Mouse (Mus musculus): ENCODE measurements around the gene 1700012B07Rik. TPM values are rescaled to one million over a fixed set of nuclear protein-coding genes. Genes with fewer than 3 reads are reported as not detected.

The 1700012B07Rik gene
- total and polyA plus RNA-seq, 3 experiments: not detected

DNA sequence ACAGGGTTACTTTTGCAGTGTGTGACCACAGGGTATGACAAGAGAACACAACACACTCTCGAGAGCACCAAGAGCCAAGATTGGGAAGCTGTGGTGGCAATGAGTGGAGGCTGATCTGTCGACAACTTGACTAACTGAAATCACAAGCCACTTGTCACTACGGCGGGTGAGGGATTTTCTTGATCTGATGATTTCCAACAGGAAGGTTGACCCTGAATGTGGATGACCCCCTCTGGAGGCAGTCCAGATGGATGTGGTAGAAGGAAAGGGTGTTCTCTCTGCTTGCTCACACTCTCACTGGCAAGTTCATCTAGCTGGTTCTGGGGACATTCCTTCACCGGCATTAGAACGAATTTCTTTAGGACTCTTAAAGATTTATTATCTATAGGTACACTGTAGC, 30.3 kb downstream of the 1700012B07Rik start:
- no peaks in the 10 kb centered on the region for H3K79me2 ChIP-seq (ENCODE audit: control insufficient read depth, insufficient read depth, low read length, poor library complexity)
- H3K27me3 ChIP-seq (ENCODE audit: control insufficient read depth in 1 of 2, insufficient read depth in 2 of 2, low read length in 2 of 2): no peaks in the 10 kb centered on the region
- no peak overlapping the region for H3K27ac ChIP-seq (ENCODE audit: control insufficient read depth, low read depth, low read length)
- DNase-seq (ENCODE audit: low read depth, low spot score): no peak
- TF ChIP-seq TCF12 (IDR thresholded peaks at IDR 0.05; ENCODE audit: low read depth, low read length): no peak
- TF ChIP-seq CHD1 (IDR thresholded peaks at IDR 0.05; ENCODE audit: low read depth, low read length): no peak
- no peak for TF ChIP-seq ELF1 (IDR thresholded peaks at IDR 0.05; ENCODE audit: low read depth, low read length)
- no peak for TF ChIP-seq MAZ (IDR thresholded peaks at IDR 0.05; ENCODE audit: low read depth, low read length)
- no peak for TF ChIP-seq UBTF (IDR thresholded peaks at IDR 0.05; ENCODE audit: borderline replicate concordance, insufficient read depth, low read depth, low read length)
- no peak for TF ChIP-seq NRF1 (IDR thresholded peaks at IDR 0.05; ENCODE audit: insufficient read depth, low read depth, low read length, poor library complexity, severe bottlenecking)
- no peak for TF ChIP-seq ZKSCAN1 (IDR thresholded peaks at IDR 0.05; ENCODE audit: low read depth, low read length)
- no peak for TF ChIP-seq GABPA (IDR thresholded peaks at IDR 0.05; ENCODE audit: low read depth, low read length)
- no peak for TF ChIP-seq CTCF (IDR thresholded peaks at IDR 0.05 in 2 of 3, conservative IDR thresholded peaks at IDR 0.05 in 1 of 3; ENCODE audit: control insufficient read depth in 1 of 3, insufficient read depth in 1 of 3, low read depth in 2 of 3, low read length in 3 of 3, poor library complexity in 1 of 3, severe bottlenecking in 1 of 3)
- TF ChIP-seq CHD2 (IDR thresholded peaks at IDR 0.05; ENCODE audit: low read length): no peak
- no peak for TF ChIP-seq MAFK (IDR thresholded peaks at IDR 0.05; ENCODE audit: borderline replicate concordance, low read depth, low read length)
- no peak for TF ChIP-seq MYB (IDR thresholded peaks at IDR 0.05; ENCODE audit: low read depth, low read length)
- TF ChIP-seq ZNF384 (IDR thresholded peaks at IDR 0.05; ENCODE audit: low read depth, low read length): no peak
- H3K9ac ChIP-seq (ENCODE audit: control insufficient read depth, low read depth, low read length, poor library complexity, severe bottlenecking): no peak overlapping the region
- no peaks in the 10 kb centered on the region for H3K9me3 ChIP-seq (replicated peaks; ENCODE audit: insufficient read depth, low read length)
- H3K4me1 ChIP-seq (ENCODE audit: control insufficient read depth in 1 of 2, insufficient read depth in 2 of 2, low read length in 2 of 2): no peaks in the 10 kb centered on the region
- no peaks in the 10 kb centered on the region for H3K36me3 ChIP-seq (ENCODE audit: control insufficient read depth in 1 of 2, insufficient read depth in 2 of 2, low read length in 2 of 2)
- no peak overlapping the region for H3K4me3 ChIP-seq (ENCODE audit: control insufficient read depth in 1 of 2, insufficient read depth in 1 of 2, low read depth in 2 of 2, low read length in 2 of 2)

DNA sequence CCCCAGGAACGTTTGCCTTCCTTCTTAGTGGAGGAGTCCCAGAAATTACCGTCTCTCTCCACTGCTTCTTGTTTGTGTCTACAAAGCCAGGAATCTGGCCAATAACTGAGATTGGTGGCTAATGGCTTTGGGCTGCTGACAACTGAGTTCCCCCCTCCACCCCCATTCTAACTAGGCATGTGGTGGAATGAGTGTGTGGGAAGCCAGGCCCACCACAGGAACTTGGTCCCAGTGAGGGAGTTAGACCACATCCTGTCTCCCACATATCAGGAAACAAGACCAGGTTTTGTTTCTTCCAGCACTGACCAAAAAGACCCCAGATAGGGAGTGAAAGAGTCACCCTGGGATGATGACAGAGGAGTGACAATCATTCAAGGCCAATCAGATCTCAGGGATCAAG, 32.3 kb downstream of the 1700012B07Rik start:
- Histone ChIP-seq H3K9ac (ENCODE audit: control insufficient read depth, low read depth, low read length, poor library complexity, severe bottlenecking) (no peak overlapping the region), H3K9me3 (replicated peaks; ENCODE audit: insufficient read depth, low read length) (no peaks in the 10 kb centered on the region), H3K27ac (ENCODE audit: control insufficient read depth, low read depth, low read length) (no peak overlapping the region), H3K36me3 (ENCODE audit: control insufficient read depth in 1 of 2, insufficient read depth in 2 of 2, low read length in 2 of 2) (no peaks in the 10 kb centered on the region), H3K4me1 (ENCODE audit: control insufficient read depth in 1 of 2, insufficient read depth in 2 of 2, low read length in 2 of 2) (no peaks in the 10 kb centered on the region), H3K4me3 (ENCODE audit: control insufficient read depth in 1 of 2, insufficient read depth in 1 of 2, low read depth in 2 of 2, low read length in 2 of 2) (no peak overlapping the region), H3K79me2 (ENCODE audit: control insufficient read depth, insufficient read depth, low read length, poor library complexity) (no peaks in the 10 kb centered on the region), H3K27me3 (ENCODE audit: control insufficient read depth in 1 of 2, insufficient read depth in 2 of 2, low read length in 2 of 2) (no peaks in the 10 kb centered on the region)
- TF ChIP-seq POLR2AphosphoS2 (IDR thresholded peaks at IDR 0.05; ENCODE audit: low read length) (no peak), POLR2AphosphoS5 (IDR thresholded peaks at IDR 0.05; ENCODE audit: borderline replicate concordance, low read depth, low read length) (no peak), EP300 (IDR thresholded peaks at IDR 0.05; ENCODE audit: low read depth in 1 of 2, low read length in 2 of 2) (no peak), GATA1 (IDR thresholded peaks at IDR 0.05; ENCODE audit: low read depth, low read length) (no peak), MYB (IDR thresholded peaks at IDR 0.05; ENCODE audit: low read depth, low read length) (no peak), ZC3H11A (IDR thresholded peaks at IDR 0.05; ENCODE audit: low read depth, low read length) (no peak), MAFK (IDR thresholded peaks at IDR 0.05; ENCODE audit: borderline replicate concordance, low read depth, low read length) (no peak), CTCF (IDR thresholded peaks at IDR 0.05 in 2 of 3, conservative IDR thresholded peaks at IDR 0.05 in 1 of 3; ENCODE audit: control insufficient read depth in 1 of 3, insufficient read depth in 1 of 3, low read depth in 2 of 3, low read length in 3 of 3, poor library complexity in 1 of 3, severe bottlenecking in 1 of 3) (no peak), ZMIZ1 (IDR thresholded peaks at IDR 0.05; ENCODE audit: low read depth, low read length) (no peak), MAX (IDR thresholded peaks at IDR 0.05; ENCODE audit: low read length) (no peak), MEF2A (IDR thresholded peaks at IDR 0.05; ENCODE audit: extremely low read depth, insufficient replicate concordance, low read depth, low read length, poor library complexity, severe bottlenecking) (no peak), SIN3A (IDR thresholded peaks at IDR 0.05; ENCODE audit: low read length) (no peak), ELF1 (IDR thresholded peaks at IDR 0.05; ENCODE audit: low read depth, low read length) (no peak)
- no peak for DNase-seq (ENCODE audit: low read depth, low spot score)
